Mouse (Mus musculus) mouse embryonic stem cell (cell line): ENCODE measurements around the gene Ptch2.

Source experiments
- in situ Hi-C, 2 experiments: fragments of 300-500 bp; cut with MboI; formaldehyde crosslinking; loops; 1 replicate in 1 of 2; 3 replicates in 1 of 2; pipeline ENCODE4 v1.14.3; 2019 to 2020; ENCODE audit warnings: low sequenced_read_pairs in 2 of 2, low pct_unique_long_range_greater_than_20kb in 1 of 2, mixed read lengths in 1 of 2; ENCODE audit not compliant: unreplicated experiment in 1 of 2

Gene Ptch2

GRCm38 (mm10) chr4:117161183-117161582 is 65.3 kb downstream of the Ptch2 start:
- in situ Hi-C loops: no loop called here
